In genomic region chr6:70709338-70710055, GRCm38 (mm10) we compare ENCODE assay signal across 8 mouse cellular contexts.
DNase-seq lines count a peak whose midpoint lies in the region; ATAC-seq and TF ChIP-seq lines count a peak whose summit lies in the region.

No protein-coding gene starts in this region.

- ATAC-seq in heart, postnatal 0 days (ENCODE audit: insufficient read depth, low read depth), result peak; percentile 75

- no peak overlapping the region for H3K9ac ChIP-seq in heart, postnatal 0 days (replicated peaks; ENCODE audit: low read depth, low read length)

- no peak overlapping the region for H3K27ac ChIP-seq in heart, postnatal 0 days (ENCODE audit: low read depth)

- no peaks in the 10 kb centered on the region for H3K4me1 ChIP-seq in heart, postnatal 0 days (ENCODE audit: control insufficient read depth, insufficient read depth)

- peak; percentile 22 for DNase-seq in adrenal gland, adult 2 months
- DNase-seq in adrenal gland, adult 8-10 months, result no peak
- peak; percentile 60 for DNase-seq in ZHBTc4 (ENCODE audit: low read depth, low spot score)
- peak; percentile 41 for DNase-seq in embryo, embryonic 11.5 days (ENCODE audit: low read depth, low spot score)
- DNase-seq in heart, postnatal 0 days (ENCODE audit: low spot score), result peak; percentile 73
- peak; percentile 74 to 81 for DNase-seq in kidney, postnatal 25 days
- DNase-seq in lung, postnatal 25 days (ENCODE audit: low spot score), result peak; percentile 53
- DNase-seq in retina, postnatal 1 day, result peak; percentile 70

- no peaks in the 10 kb centered on the region for H3K9me3 ChIP-seq in heart, postnatal 0 days (replicated peaks; ENCODE audit: control insufficient read depth, low read length)

- peak; percentile 74 for TF ChIP-seq CTCF in heart, postnatal 0 days (IDR thresholded peaks at IDR 0.05; ENCODE audit: low read depth)

- WGBS in heart, postnatal 0 days, result 7% methylated on average over 7 of the region's 7 CpGs

- no peak for TF ChIP-seq EP300 in heart, postnatal 0 days (IDR thresholded peaks at IDR 0.05; ENCODE audit: low read depth)

- H3K36me3 ChIP-seq in heart, postnatal 0 days (replicated peaks; ENCODE audit: control insufficient read depth, insufficient read depth, low read length), result no peaks in the 10 kb centered on the region

- no peaks in the 10 kb centered on the region for H3K27me3 ChIP-seq in heart, postnatal 0 days (ENCODE audit: control insufficient read depth, insufficient read depth, low read length)

- no peak overlapping the region for H3K4me2 ChIP-seq in heart, postnatal 0 days (ENCODE audit: low read depth, low read length)

- H3K4me3 ChIP-seq in heart, postnatal 0 days (ENCODE audit: low read depth, low read length), result no peak overlapping the region
